Mouse (Mus musculus): ENCODE measurements at regions not wholly inside any gene's neighbourhood (a gene's known extent, or its start where the extent isn't known, plus 50 kb on each side); places are given as distances from the start of the nearest gene placed in this dataset.

DNA sequence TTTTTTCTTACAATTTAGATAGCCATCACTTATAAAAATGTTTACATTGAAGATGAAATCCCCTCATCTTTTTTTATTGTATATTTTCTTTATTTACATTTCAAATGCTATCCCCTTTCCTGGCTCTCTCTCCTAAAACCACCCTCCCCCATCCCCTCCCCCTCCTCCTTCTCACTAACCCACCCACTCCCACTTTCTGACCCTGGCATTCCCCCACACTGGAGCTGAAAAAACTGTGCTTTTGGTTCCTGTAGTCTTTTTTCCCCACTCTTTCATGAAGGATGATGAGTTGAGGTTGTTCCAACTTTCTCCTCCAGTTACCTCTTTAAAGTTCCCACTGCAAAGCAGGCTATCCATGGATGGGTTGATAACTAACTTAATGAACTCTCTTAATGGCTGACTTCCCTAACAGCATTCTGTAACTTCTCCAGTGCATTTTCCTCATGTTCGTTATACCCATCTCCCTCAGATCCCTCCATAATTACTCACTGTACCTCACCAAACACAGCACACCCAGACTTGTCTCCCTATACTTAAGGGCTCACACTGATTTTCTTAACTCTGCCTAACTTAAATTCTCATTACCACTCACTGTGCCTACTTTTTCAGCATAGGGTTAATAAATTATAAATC is 270.1 kb upstream of the Epha7 start:
- TF ChIP-seq MAX (IDR thresholded peaks at IDR 0.05; ENCODE audit: low read depth) (no peak), POLR2A (IDR thresholded peaks at IDR 0.05; ENCODE audit: insufficient read length, low read depth) (no peak), CEBPB (IDR thresholded peaks at IDR 0.05; ENCODE audit: insufficient read depth, poor library complexity, severe bottlenecking) (no peak), TCF3 (IDR thresholded peaks at IDR 0.05; ENCODE audit: insufficient read length, low read depth) (no peak), MYOD1 (IDR thresholded peaks at IDR 0.05; ENCODE audit: control insufficient read depth in 1 of 3, insufficient read length in 2 of 3, low read depth in 2 of 3) (no peak), MYOG (IDR thresholded peaks at IDR 0.05; ENCODE audit: control insufficient read depth in 1 of 3, insufficient read depth in 1 of 3, insufficient read length in 2 of 3, low read depth in 2 of 3) (no peak), TCF12 (IDR thresholded peaks at IDR 0.05; ENCODE audit: insufficient read depth, poor library complexity, severe bottlenecking) (no peak), SRF (IDR thresholded peaks at IDR 0.05; ENCODE audit: control insufficient read depth, insufficient read length, low read depth) (no peak), POLR2AphosphoS2 (IDR thresholded peaks at IDR 0.05; ENCODE audit: insufficient read length, low read depth) (no peak), USF1 (IDR thresholded peaks at IDR 0.05; ENCODE audit: low read depth) (no peak)
